Mouse (Mus musculus) NIH3T3 (cell line): ENCODE measurements around the gene Sh3rf3.
A peak's percentile ranks its signal among the peaks of the same experiment; 100 is the strongest.
"Not testable (repeated sequence)": the region's sequence is repeated elsewhere in the genome, so short reads cannot be mapped to it uniquely, and the experiment has no call there.

Experiments used
- DNase-seq: peaks from one replicate; pipeline ENCODE4 v3.0.0-alpha.2; 2012; ENCODE audit warnings: low read depth

Gene Sh3rf3

DNA sequence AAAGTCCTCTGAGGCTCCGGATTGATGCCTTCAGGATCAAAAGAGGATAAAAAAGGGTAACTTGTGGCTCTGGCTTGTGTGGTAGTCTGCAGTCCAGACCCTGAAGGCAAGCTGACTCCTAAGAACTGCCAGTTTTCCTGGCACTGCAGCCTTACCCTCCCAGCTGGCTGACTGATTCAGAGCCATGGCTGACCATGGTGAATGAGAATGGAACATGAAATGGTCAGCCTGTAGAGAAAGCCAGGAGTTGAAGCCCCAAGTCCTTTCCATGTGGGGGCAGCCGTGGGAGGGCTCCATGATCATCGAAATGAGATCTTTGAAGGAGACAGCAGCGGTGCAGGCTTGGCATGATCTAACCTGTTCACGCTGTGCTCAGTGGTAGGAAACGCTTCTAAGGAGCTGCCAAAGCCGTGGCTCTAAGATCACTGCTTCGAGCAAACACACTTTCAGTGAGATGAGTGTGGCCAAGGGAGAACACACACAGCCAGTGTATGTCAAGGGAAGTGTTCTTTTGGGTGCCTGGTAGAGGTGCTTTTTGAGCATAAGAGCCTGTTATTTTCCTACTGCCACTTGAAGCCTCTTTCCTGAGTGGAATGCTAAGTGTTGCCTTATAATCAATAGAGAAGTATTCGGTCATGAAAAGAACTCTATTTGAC is 168.6 kb downstream of the Sh3rf3 start:
- DNase-seq = no peak

GRCm38 (mm10) chr10:58982546-58983154 is 169.5 kb downstream of the Sh3rf3 start:
- DNase-seq = peak; percentile 78

DNA sequence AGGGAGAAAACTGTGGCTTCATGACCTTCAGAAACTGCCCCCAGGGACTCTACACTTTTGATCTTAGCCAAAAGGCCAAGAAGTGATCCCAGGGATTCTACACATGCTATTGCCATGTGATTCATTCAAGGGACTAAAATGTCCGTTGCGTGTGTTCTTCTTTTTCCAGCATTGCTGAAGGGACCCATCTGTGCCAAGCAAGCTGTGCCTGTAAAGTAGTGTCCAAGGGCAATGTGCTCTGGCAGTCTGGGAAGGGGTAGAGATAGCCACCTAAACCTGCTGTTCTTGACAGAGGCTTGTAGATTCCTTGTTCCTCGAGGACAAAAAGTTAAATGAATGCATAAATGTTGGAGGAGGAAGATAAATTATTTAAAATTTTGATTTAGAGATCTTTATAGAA is 178.5 kb downstream of the Sh3rf3 start:
- DNase-seq = no peak

DNA sequence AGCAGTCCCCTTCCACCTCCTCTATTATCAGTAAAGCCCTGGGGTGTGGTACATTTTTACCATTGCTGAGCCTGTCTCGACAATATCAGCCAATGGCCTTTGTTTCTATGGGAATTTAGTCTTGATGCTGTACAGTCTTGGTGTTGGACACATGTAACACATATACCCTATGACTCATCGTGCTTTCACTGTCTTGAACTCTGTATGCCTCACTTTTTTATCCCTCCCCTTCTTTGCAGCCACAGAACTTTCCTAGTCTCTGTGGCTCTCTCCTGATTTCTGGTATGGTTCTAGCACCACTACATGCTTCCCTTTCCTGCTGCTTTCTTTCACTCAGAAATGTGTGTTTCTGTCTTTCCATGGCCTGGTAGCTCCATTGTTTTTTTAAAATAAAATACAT is 181.6 kb downstream of the Sh3rf3 start:
- peak; percentile 53 for DNase-seq

DNA sequence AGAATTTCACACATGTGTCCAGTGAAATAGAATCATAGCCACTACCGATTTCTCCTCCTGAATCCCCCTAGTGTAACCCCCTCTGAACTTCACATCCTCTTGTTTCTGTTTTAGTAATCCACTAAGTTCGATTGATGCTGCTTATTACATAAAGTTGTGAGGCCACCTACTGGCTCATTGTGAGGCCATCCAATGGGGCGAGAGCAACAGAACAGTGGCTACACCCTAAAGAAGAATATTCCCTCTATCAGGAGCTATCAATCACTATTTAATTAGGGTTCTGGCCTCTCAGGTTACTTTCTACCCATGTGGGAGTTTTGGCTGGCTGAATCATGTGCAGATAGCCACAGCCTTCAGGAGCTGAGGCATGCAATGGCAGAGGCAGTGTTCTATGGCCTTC is 182.0 kb downstream of the Sh3rf3 start:
- DNase-seq = peak; percentile 31

GRCm38 (mm10) chr10:59002361-59002760 is 189.2 kb downstream of the Sh3rf3 start:
- DNase-seq = no peak

GRCm38 (mm10) chr10:59011415-59011814 is 198.3 kb downstream of the Sh3rf3 start:
- no peak for DNase-seq

DNA sequence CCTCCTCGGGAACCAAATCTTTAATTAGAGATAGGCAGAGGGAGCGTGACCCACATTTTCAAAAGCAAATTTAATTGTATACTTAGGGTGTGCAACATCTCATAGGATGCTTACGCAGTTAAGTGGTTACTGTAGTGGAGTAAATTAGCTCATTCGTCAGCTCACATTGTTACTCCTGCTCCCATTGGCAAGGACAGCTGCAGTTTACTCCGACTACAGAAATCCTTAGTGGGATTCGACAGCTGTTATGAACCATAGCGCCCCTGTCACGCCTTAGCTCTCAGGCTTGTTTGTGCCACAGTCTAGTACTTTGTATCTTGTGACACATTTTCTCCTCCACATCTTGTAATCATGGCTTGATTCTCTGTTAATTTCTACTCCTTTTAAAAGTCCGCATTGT is 200.5 kb downstream of the Sh3rf3 start:
- DNase-seq = no peak

GRCm38 (mm10) chr10:59019302-59019973 is 206.3 kb downstream of the Sh3rf3 start:
- peak; percentile 12 for DNase-seq

DNA sequence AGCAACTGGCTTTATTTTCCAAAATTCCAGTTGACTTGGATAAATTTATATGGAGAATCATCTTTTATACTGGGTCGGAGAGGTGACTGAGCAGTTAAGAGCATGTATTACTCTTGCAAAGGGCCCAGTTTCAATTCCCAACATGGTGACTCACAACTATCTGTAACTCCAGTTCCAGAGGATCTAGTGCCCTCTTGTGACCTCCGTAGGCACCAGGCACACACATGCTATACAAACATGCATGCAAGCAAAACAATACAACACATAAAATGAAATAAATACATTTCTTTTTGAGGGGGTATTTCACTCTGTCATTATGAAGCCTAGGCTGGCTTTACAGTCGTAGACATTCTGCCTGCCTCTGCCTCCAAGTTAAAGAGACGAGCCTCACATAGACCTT is 237.3 kb downstream of the Sh3rf3 start:
- peak; percentile 36 for DNase-seq

GRCm38 (mm10) chr10:59056294-59056693 is 243.1 kb downstream of the Sh3rf3 start:
- no peak for DNase-seq

GRCm38 (mm10) chr10:59066804-59067203 is 253.6 kb downstream of the Sh3rf3 start:
- DNase-seq = no peak

DNA sequence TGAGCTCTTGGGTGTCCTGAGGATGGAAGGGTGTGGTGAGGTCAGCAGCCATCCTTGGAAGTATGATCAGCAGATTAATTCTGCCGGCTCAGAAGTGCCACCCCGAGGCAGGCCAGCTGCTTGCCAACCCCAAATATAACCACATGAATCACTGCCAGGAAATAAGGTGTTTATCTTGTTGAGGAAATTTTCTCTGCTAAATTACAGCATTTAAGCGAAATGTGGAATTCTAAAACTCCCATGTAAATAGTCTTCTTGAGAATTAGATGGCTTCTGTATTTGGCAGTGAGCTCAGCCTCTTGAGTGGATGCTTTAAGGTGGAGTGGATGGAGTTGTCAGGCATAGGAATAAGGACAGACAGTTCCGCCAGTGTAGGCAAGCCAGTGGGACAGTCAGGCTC is 259.7 kb downstream of the Sh3rf3 start:
- no peak for DNase-seq

- peak; percentile 69 for DNase-seq
Observed at GRCm38 (mm10) chr10:59076681-59077080, 263.5 kb downstream of the Sh3rf3 start.

GRCm38 (mm10) chr10:59077909-59078308 is 264.8 kb downstream of the Sh3rf3 start:
- DNase-seq = peak; percentile 89

- no peak for DNase-seq
Observed at GRCm38 (mm10) chr10:59085604-59086003, 272.4 kb downstream of the Sh3rf3 start.

DNA sequence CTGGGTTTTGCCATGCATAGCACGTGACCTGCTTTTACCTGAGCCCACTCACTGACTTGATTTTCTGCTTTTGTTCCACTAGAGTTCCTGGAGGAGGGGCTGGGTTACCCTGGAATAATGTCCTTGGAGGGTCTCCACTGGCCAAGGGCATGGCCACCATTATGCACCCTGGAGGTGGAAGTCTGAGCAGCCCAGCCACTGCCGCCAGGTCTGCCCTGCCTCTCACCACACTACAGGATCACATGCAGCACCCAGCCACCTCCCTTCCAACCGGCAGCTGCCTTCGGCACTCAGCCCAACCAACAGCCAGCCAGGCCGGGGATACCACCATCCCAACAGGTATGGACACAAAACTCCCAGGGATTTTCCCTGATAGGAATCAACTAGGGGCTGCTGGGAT is 273.4 kb downstream of the Sh3rf3 start:
- DNase-seq = no peak

DNA sequence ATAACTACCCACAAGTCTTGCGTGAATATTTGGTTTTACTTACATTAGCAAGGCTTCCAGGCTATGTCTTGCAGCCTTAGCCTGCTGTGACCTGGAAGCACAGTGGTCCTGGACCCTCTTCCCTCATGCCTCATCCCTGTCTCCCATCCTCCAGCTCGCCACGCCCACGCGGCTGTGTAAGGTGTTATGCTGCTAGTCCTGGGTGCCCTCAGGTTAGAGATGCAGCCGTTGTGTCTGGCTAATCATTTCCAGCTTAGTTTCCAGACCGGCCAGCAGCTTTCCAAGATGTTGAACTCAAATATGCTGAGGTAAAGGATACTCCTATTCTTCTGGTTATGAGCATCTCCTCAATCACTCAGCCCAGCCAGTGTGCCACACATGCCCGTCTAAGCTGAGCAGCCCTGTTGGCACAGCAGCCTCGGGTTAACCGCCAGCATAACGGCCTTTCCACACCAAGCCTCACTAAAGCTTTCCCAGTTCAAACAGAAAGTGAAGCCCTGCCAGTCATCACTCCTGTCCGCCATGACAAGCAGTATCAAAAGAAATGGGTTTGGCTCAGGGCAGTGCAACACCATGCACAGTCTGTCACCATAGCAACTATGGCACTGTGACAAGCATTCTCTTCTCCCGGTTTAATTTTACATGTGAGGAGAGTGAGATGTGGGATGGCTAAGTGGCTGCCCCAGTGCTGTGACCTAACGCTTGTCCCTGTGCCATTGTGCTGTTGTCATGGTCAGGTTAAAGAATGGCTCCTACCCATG is 276.9 kb downstream of the Sh3rf3 start:
- peak; percentile 45 for DNase-seq

GRCm38 (mm10) chr10:59090622-59090971 is 277.4 kb downstream of the Sh3rf3 start:
- no peak for DNase-seq

DNA sequence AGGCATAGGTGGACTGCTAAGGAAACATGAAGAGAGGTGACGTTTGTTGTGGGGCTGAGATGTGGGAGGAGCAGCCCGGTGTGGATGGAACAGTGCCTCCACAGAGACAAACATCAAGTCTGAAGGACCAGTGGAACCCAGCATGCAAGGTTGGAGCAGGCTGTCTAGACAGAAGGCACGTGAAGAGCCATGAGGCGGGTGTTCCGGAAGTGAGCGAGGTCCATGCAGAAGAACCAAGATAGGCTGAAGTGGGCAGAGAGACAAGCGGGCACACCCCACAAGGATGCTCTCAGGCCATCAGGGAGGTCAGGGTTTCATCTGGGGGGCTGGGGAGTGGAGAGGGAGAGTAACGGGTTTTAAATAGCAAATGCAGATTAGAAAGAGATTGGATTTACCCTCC is 278.4 kb downstream of the Sh3rf3 start:
- DNase-seq = no peak

- no peak for DNase-seq
Observed at GRCm38 (mm10) chr10:59091988-59092387, 278.8 kb downstream of the Sh3rf3 start.

DNA sequence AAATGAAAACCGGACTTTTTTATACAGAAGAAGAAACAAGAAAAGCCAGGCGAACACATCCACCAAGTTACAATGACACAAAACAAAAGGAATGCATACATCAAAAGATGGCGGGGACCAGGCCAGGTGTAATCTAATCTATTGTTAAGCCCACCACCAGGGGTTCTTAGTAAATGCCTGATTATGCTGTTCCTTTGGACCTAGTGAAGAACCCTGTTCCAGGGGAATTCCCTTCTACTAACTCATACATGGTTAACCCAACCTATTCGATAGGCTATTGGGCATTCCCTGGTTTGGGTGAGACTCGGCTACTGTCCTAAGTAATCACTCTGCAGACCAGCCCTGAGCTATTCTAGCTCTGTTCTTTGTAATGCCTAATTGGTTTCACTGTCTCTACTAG is 289.9 kb downstream of the Sh3rf3 start:
- DNase-seq = not testable (repeated sequence)

DNA sequence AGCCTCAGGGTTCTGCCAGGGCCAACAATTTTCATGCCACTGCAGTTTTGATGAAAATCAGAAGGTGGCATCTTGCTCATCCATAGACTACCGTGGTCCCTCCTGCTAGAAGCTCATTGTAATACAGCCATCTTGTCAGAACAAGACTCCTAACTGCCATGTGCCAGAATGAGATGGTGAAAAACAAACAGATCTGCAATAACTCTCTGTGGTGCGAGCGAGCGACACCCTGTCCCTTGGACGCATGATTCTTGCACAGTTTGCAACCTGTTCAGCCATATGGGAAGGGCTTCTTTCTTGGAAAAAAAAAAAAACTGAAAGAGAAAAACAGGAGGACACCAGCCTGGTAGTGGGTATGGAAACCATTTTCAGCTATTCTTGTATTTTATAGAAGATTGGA is 291.5 kb downstream of the Sh3rf3 start:
- DNase-seq = no peak
